Mouse (Mus musculus) layer of hippocampus, postnatal 10 days (tissue): Measurements from ENCODE around the gene Adgrv1. TPM values are rescaled to one million over a fixed set of nuclear protein-coding genes. Genes with fewer than 3 reads are reported as not detected.

Experiments used
- DNase-seq, 2 experiments: peaks; one replicate each; pipeline ENCODE4 v3.0.0; 2021; ENCODE audit warnings: low spot score in 2 of 2
- microRNA-seq, 2 experiments: library from miRNA; unstranded; fragments of <30 nt; microRNA quantifications; one replicate each; pipeline ENCODE4 v1.2.0; 2021
- total RNA-seq, 2 experiments: library from RNA; stranded (reverse); gene quantifications; 2 replicates each; pipeline ENCODE4 v1.2.3; 2021

Adgrv1 gene
- total RNA-seq, 2 experiments from 2014 or later = 5.9 to 6.0 TPM

DNA sequence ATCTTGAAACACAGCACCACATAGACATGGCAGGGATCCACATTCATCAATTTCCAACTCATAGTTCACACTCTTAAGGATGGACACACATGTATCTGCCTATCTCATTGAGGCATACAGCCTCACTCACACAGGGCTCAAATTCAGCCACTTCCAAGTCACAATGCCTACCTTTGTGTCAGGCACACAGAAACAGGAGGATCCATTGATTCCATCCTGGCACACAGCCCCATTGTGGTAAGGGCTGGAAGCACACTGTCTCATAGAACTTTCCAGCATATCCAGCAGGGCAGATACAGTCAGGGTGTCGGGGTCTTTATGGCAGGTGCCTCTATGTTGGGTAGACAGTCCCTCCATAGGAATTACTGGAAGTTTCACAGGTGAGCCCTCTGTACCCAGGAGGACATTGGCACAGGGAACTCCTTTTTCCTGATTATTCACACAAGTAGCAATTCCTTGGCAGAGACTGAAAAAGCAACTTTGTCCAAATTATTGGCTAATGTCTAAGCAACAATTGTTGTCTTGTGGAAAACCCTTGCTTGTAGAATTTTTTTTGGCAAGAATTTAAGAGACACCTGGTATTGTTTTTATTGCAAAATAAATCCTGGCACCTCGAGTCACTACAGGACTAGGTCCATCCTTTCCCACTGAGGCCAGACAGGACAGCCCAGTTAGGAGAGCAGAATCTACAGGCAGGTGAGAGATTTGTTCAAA lies 545.8 kb downstream of the Adgrv1 start:
- no peak for DNase-seq

DNA sequence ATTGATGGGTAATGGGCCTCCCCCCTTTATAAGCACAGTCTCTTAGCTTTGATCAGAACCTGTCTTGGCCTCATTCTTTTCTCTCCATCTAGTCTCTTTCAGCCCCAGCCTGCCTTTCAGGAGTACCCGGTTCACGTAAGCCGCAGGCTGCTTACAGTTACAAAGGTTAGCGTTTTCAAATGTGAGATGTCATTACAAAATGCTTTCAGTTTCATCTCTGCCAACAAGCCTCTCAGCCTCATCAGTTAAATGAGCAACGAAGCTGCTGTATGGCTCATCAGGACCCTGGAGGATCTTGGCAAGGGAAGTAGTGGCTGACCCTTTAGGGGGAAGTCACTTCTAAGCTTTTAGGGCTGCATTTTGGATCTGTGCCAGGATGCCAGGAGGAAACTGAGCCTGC lies 560.7 kb downstream of the Adgrv1 start:
- DNase-seq = no peak

DNA sequence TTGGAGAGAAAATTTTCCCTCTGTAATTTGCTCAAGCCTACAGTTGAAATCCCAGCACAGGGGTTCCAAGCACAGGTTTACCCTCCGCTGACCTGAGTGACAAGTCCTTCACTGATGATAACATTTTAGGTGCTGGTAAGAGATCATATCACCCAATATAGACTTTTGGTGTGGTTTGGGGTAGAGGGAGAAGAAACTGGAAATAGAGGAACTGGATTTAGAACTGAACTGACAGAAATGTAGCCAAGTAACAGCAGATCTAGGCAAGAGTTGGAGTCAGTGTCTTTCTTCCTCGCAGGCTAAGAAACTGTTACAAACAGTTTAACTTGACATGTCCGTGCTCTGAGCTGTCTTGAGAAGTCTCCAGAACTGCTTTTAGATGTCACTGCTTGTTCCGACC lies 581.5 kb downstream of the Adgrv1 start:
- no peak for DNase-seq

DNA sequence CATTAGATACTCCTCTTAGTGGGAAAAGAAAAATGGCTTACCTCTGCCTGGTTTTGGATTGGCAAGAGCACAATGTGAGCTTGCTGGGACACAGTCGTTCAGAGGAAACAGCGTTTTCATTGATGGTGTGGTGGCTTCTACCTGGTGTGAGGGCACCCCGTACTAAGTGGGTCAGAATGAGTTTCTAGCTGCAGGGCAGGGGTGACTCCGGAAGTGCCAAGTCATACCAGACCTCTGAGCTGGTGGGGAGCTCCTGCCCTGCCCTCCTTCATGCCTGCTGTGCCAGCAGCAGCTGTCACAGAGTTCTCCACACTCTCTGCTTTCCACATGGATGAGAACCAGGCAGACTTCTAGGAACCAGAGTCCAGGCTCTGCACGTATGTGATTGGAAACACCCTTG lies 582.0 kb downstream of the Adgrv1 start:
- DNase-seq = no peak

DNA sequence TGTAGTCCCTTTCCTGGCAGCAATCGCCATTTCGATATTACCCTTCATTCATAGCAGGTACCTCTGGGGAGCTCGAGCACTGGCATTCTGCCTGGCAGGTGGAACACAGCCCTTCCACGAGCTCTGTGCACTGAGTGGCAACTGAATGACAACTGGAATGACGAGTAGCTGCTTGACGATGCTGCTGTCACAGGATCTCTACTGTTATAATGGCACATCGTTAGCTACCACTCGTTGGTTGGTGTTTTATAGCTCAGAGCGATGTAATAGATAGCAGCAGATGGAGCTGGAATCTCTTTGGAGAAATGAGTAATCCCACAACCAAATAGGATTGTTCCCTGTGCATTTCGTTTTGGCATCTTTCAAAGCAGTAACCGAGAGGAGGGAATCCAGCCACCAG lies 587.6 kb downstream of the Adgrv1 start:
- DNase-seq = no peak

Small RNA genes lying within 50 kb of the gene (microRNA-seq; reads per million reads assigned to microRNA genes)
- 0 reads per million in 2 experiments for gene Gm25241

Other genes with a start within 250 kb of the Adgrv1 start
- gene Lysmd3, start 24.5 kb upstream of the Adgrv1 start, total RNA-seq = 10 to 100 TPM in 1 of 2 experiments, 1 to 10 TPM in 1; 8.7 to 13.1 TPM
- 1 to 10 TPM; 3.0 to 3.8 TPM for gene Polr3g, start 77.9 kb upstream of the Adgrv1 start, total RNA-seq
- gene Mblac2, start 78.2 kb upstream of the Adgrv1 start, total RNA-seq = 10 to 100 TPM; 34.3 to 36.5 TPM
- gene Cetn3, start 149.9 kb upstream of the Adgrv1 start, total RNA-seq = 100 to 1,000 TPM; 153 to 156 TPM